Mouse (Mus musculus): ENCODE measurements at regions not wholly inside any gene's neighbourhood (a gene's known extent, or its start where the extent isn't known, plus 50 kb on each side); places are given as distances from the start of the nearest gene placed in this dataset.

- WGBS: 77% methylated on average over 4 of the region's 4 CpGs
- H3K9me3 ChIP-seq (replicated peaks): no peaks in the 10 kb centered on the region
- no peak for ATAC-seq (ENCODE audit: low FRiP score)
- 0 out of 2 replicates have a peak, but pooled peaks cover 3% of the 10 kb centered on the region for H3K27me3 ChIP-seq (replicated peaks)
- no peaks in the 10 kb centered on the region for H3K36me3 ChIP-seq
- H3K9ac ChIP-seq (replicated peaks): no peak overlapping the region
- no peak overlapping the region for H3K4me2 ChIP-seq
- H3K27ac ChIP-seq (replicated peaks): no peak overlapping the region
- no peaks in the 10 kb centered on the region for H3K4me1 ChIP-seq
- no peak overlapping the region for H3K4me3 ChIP-seq (replicated peaks)
Observed at GRCm38 (mm10) chr13:112237917-112238316, 50.3 kb upstream of the Ankrd55 start.

Measured in neural tube, embryonic 15.5 days (tissue).